Mouse (Mus musculus) cerebellum, adult 2 months (tissue): ENCODE measurements around the gene Ache.

Experiments used
- CTCF ChIP-seq: fragments of 200-500 bp; IDR thresholded peaks from 2 replicates; pipeline ENCODE4 v1.5.1; 2011; ENCODE audit warnings: low read depth, mild to moderate bottlenecking, control low read depth, low read length, moderate library complexity, borderline replicate concordance; ENCODE audit not compliant: insufficient read depth
- POLR2A ChIP-seq: fragments of 200-500 bp; IDR thresholded peaks from 2 replicates; pipeline ENCODE4 v1.6.1; 2011; ENCODE audit warnings: low read length, control low read depth, borderline replicate concordance; ENCODE audit not compliant: insufficient read depth

DNA sequence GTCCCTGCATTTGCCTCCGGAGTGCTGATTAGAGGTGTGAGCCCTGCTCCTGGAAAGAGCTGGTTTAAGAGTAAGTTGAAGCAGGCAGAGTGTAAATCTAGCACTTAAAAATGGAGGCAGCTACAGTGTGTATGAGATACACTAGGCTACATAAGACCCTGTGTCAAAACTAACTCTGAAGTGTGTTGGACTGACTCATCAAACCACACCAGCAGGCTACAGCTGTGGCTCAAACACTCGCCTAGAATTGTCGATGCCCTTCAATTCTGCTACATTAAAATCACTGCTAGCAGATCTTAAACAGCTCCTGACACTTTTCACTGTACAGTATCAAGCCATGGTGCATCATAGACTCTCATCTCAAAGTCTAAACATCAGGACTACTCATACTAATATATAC, 16.8 kb downstream of the Ache start:
- TF ChIP-seq CTCF (no peak), POLR2A (no peak)
